Mouse (Mus musculus) gastrocnemius, adult 2 months (tissue): Measurements from ENCODE around the gene Olfr1396. TPM values are rescaled to one million over a fixed set of nuclear protein-coding genes. Genes with fewer than 3 reads are reported as not detected.
"Not testable (repeated sequence)": the region's sequence is repeated elsewhere in the genome, so short reads cannot be mapped to it uniquely, and the experiment has no call there.

Experiments
- DNase-seq: peaks from one replicate; pipeline ENCODE4 v3.0.0; 2022
- H3K27ac ChIP-seq: fragments of 200-600 bp; 2 replicates; pipeline ENCODE4 v1.8.1; 2022; ENCODE audit warnings: mild to moderate bottlenecking
- H3K4me3 ChIP-seq: fragments of 200-600 bp; 2 replicates; pipeline ENCODE4 v1.8.1; 2022; ENCODE audit warnings: mild to moderate bottlenecking, moderate library complexity
- CTCF ChIP-seq: fragments of 200-600 bp; IDR thresholded peaks from 2 replicates; pipeline ENCODE4 v1.8.1; 2022; ENCODE audit warnings: antibody characterized with exemption, mild to moderate bottlenecking, moderate library complexity
- intact Hi-C: fragments of 180-260 bp; cut with DNase I; formaldehyde crosslinking; loops from one replicate; pipeline ENCODE4 v1.15.1; 2025
- total RNA-seq, 2 experiments: library from RNA; stranded (reverse); gene quantifications; 2 replicates each; pipeline ENCODE4 v1.2.3; 2021

Gene Olfr1396
- total RNA-seq, 2 experiments from 2014 or later: not detected

DNA sequence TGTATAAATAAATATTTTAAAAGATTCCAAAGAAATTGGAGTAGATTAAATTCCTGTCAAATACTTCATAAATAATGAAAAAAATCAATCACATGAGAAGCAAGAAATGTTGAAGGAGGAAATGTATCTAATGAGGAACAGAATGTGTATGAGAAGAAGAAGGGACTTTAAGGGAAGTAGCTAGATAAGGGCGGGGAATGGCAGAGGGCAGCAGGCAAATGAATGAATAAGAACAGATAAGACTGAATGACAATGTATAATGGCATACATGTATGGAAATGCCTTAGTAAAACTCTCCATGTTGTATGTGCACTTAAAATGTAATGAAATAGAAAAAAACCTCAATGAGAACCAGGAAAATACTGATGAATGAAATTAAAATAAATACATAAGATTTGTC is 46.3 kb downstream of the Olfr1396 start:
- DNase-seq: no peak
- no peak for TF ChIP-seq CTCF
- Histone ChIP-seq H3K27ac (no peak overlapping the region), H3K4me3 (no peak overlapping the region)
- intact Hi-C loops: no loop called here

DNA sequence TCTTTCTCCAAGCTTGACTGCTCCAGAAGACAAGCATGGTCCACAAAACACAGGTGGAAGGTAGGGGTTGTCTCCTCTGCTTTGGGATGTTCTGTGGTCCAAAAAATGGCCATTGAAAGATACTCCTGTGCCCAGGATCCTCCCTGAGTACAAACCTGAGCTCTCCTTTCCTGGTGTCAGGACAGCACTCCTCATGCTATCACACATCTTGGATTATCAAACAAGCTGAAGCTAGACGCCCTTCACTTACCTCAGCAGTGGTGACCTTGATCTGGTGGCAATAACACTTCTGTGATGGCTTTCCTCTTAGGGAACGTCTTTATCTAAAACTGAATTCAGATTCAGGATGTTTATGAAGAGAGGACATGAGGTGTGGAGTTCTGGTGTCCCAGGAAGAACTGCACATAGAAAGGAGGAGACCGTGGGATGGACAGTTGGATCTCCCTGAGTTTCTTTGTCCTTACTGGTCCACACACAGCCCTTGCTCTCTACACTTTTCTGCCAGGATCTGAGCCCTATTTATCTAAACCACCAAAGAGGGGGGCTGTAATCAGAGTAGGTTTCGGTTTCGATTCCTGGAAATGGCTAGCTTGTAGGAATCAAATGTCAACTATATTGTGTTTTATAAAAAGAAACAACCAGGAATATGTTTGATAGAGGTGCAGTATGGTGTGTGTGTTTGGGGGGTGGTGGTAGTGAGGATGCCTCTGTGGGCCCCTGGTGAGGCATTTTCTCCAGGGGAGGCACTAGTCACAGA is 50.8 kb downstream of the Olfr1396 start, which contains the start of gene Tgtp2:
Gene Tgtp2, minus strand, starts transcription at position 494 of the 757 bp plus-strand sequence.
- Histone ChIP-seq H3K4me3 (peak within 1 kb of the TSS; percentile 45), H3K27ac (peak within 1 kb of the TSS; percentile 58)
- intact Hi-C loops: not testable (repeated sequence)

GRCm38 (mm10) chr11:49061865-49062264 is 52.8 kb downstream of the Olfr1396 start:
- DNase-seq, H3K27ac ChIP-seq, H3K4me3 ChIP-seq, intact Hi-C loops: not testable (repeated sequence)

More for the DNA sequence above, 50.8 kb downstream of the Olfr1396 start, which contains the start of gene Tgtp2:
- DNase-seq: not testable (repeated sequence)

DNA sequence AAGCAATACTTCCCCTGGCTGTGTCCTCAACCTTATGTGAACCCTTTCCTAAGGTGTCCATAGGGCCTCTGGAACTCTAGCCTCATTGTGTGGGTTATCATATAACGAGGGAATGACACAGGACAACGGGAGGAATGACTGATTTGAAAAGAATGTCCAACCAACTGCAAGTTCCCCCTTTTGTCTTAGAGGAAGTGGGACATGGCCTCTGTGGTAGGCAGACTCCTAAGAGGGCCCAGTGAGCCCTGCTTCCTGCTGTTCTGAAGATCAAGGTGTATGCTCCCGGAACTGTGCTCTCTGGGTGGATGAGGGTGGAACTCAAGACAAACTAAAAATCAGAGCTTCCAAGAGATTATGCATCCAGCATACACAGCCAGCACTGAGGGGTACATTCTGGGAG is 54.6 kb downstream of the Olfr1396 start:
- H3K4me3 ChIP-seq, H3K27ac ChIP-seq, intact Hi-C loops, DNase-seq: not testable (repeated sequence)

Other genes starting within 250 kb of the Olfr1396 start
- 10 to 100 TPM; 13.5 to 14.4 TPM for gene Irgm1, start 243.2 kb downstream of the Olfr1396 start, total RNA-seq
- under 1 TPM; 0.13 to 0.42 TPM for gene Gm5431, start 212.7 kb downstream of the Olfr1396 start, total RNA-seq
- gene Psme2b, start 168.7 kb downstream of the Olfr1396 start, total RNA-seq: 1 to 10 TPM in 1 of 2 experiments, under 1 TPM in 1; 0.41 to 1.6 TPM
- not detected for gene Olfr56, start 136.0 kb downstream of the Olfr1396 start, total RNA-seq
- gene 9930111J21Rik1, start 135.5 kb downstream of the Olfr1396 start, total RNA-seq: 1 to 10 TPM in 1 of 2 experiments, under 1 TPM in 1; 0.79 to 1.7 TPM
- gene Gm12185, start 122.6 kb downstream of the Olfr1396 start, total RNA-seq: under 1 TPM; 0.39 to 0.46 TPM
- gene Tgtp1, start 120.7 kb downstream of the Olfr1396 start, total RNA-seq: 1 to 10 TPM in 1 of 2 experiments, under 1 TPM in 1; 0.97 to 1.1 TPM
- 1 to 10 TPM; 1.0 to 2.5 TPM for gene 9930111J21Rik2, start 63.6 kb downstream of the Olfr1396 start, total RNA-seq
- gene Tgtp2, start 50.7 kb downstream of the Olfr1396 start, total RNA-seq: 1 to 10 TPM in 1 of 2 experiments, under 1 TPM in 1; 0.66 to 1.3 TPM
- under 1 TPM; 0.84 TPM for gene Ifi47, start 38.3 kb downstream of the Olfr1396 start, total RNA-seq
- gene Olfr1395, start 27.4 kb upstream of the Olfr1396 start, total RNA-seq: not detected
- gene Olfr1394, start 39.5 kb upstream of the Olfr1396 start, total RNA-seq: not detected
- gene Btnl9, start 72.3 kb upstream of the Olfr1396 start, total RNA-seq: 1 to 10 TPM in 1 of 2 experiments, under 1 TPM in 1; 0.97 to 3.6 TPM
- 10 to 100 TPM; 25.8 to 32.6 TPM for gene Zfp62, start 88.4 kb upstream of the Olfr1396 start, total RNA-seq
- gene Mgat1, start 129.3 kb upstream of the Olfr1396 start, total RNA-seq: 10 to 100 TPM; 42.0 to 48.0 TPM
- gene Olfr1393, start 163.4 kb upstream of the Olfr1396 start, total RNA-seq: not detected
- not detected for gene Olfr1392, start 170.4 kb upstream of the Olfr1396 start, total RNA-seq
- not detected for gene Olfr10, start 189.9 kb upstream of the Olfr1396 start, total RNA-seq
- gene Olfr1391, start 207.9 kb upstream of the Olfr1396 start, total RNA-seq: not detected
- not detected for gene Olfr1390, start 220.3 kb upstream of the Olfr1396 start, total RNA-seq